Mouse (Mus musculus) liver, adult 2 months (tissue): ENCODE data around the gene Gm20388. TPM values are rescaled to one million over a fixed set of nuclear protein-coding genes. Genes with fewer than 3 reads are reported as not detected.
"Not testable (repeated sequence)": the region's sequence is repeated elsewhere in the genome, so short reads cannot be mapped to it uniquely, and the experiment has no call there.

Source experiments
- DNase-seq: peaks from one replicate; pipeline ENCODE4 v3.0.0-alpha.2; 2011; ENCODE audit warnings: low read depth, low spot score; ENCODE audit errors: extremely low read depth
- H3K27ac ChIP-seq: fragments of 200-500 bp; replicated peaks from 2 replicates; pipeline ENCODE4 v1.5.1; 2012; ENCODE audit warnings: low read depth, mild to moderate bottlenecking, control low read depth, inconsistent platforms, low read length; ENCODE audit not compliant: insufficient read depth
- H3K27me3 ChIP-seq: fragments of 200-500 bp; 2 replicates; pipeline ENCODE4 v1.6.1; 2012; ENCODE audit warnings: mild to moderate bottlenecking, moderate library complexity, low read length, inconsistent platforms; ENCODE audit not compliant: control insufficient read depth, insufficient read depth
- H3K36me3 ChIP-seq: fragments of 200-500 bp; 2 replicates; pipeline ENCODE4 v1.6.1; 2012; ENCODE audit warnings: low read length, inconsistent platforms; ENCODE audit not compliant: control insufficient read depth, insufficient read depth
- H3K4me1 ChIP-seq: fragments of 200-500 bp; 2 replicates; pipeline ENCODE4 v1.6.1; 2011; ENCODE audit warnings: low read length; ENCODE audit not compliant: control insufficient read depth, insufficient read depth
- H3K4me3 ChIP-seq: fragments of 200-500 bp; 2 replicates; pipeline ENCODE4 v1.5.1; 2011; ENCODE audit warnings: low read depth, mild to moderate bottlenecking, control low read depth, low read length, moderate library complexity; ENCODE audit not compliant: insufficient read depth
- H3K79me2 ChIP-seq: fragments of 200-500 bp; 2 replicates; pipeline ENCODE4 v1.6.1; 2012; ENCODE audit warnings: inconsistent platforms, mild to moderate bottlenecking, low read length, moderate library complexity; ENCODE audit not compliant: control insufficient read depth, insufficient read depth
- H3K9ac ChIP-seq: fragments of 200-500 bp; 2 replicates; pipeline ENCODE4 v1.6.1; 2012; ENCODE audit warnings: low read depth, mild to moderate bottlenecking, control low read depth, inconsistent platforms, low read length
- CTCF ChIP-seq: fragments of 200-500 bp; IDR thresholded peaks from 2 replicates; pipeline ENCODE4 v1.5.1; 2011; ENCODE audit warnings: low read depth, low read length, control low read depth
- POLR2A ChIP-seq: fragments of 200-500 bp; IDR thresholded peaks from 2 replicates; pipeline ENCODE4 v1.6.1; 2011; ENCODE audit warnings: low read length, control low read depth; ENCODE audit not compliant: insufficient read depth; ENCODE audit errors: extremely low read depth
- WGBS: fragments of 180-500 bp; shearing (Covaris S2); methylation state at CpG from one replicate; pipeline ENCODE4 v1.1.7; 2018; 5-methylcytosine and 5-hydroxymethylcytosine counted together
- polyA plus RNA-seq: library from polyadenylated mRNA; depleted of rRNA; stranded (reverse); fragments of >200 nt; gene quantifications from 2 replicates; pipeline ENCODE4 v1.2.3, GENCODE M21; 2012
- total RNA-seq: library from RNA; depleted of rRNA; stranded (reverse); fragments of >200 nt; gene quantifications from 2 replicates; pipeline ENCODE4 v1.2.3, GENCODE M21; 2014

Gm20388 gene
- total and polyA plus RNA-seq, 2 experiments = 6.4 to 19.9 TPM

GRCm38 (mm10) chr8:123213118-123213772, 3302.6 kb downstream of the Gm20388 start:
- 28% methylated on average over 22 of the region's 22 CpGs for WGBS
- Histone ChIP-seq H3K9ac (peak overlapping the region; percentile 53), H3K27me3 (no peaks in the 10 kb centered on the region), H3K4me1 (peaks cover 5% of the 10 kb centered on the region; the same call in 1 of the 2 replicates), H3K27ac (peak overlapping the region; percentile 9; the same call in 1 of the 2 replicates), H3K36me3 (peaks cover 3% of the 10 kb centered on the region; the same call in 1 of the 2 replicates), H3K4me3 (peak overlapping the region; percentile 98), H3K79me2 (peaks cover 6% of the 10 kb centered on the region; the same call in 1 of the 2 replicates)
- TF ChIP-seq CTCF (no peak), POLR2A (no peak)
- no peak for DNase-seq

- Histone ChIP-seq H3K27me3 (no peaks in the 10 kb centered on the region), H3K4me1 (peaks cover 5% of the 10 kb centered on the region; the same call in 1 of the 2 replicates), H3K27ac (no peak overlapping the region), H3K79me2 (peaks cover 6% of the 10 kb centered on the region; the same call in 1 of the 2 replicates), H3K36me3 (no peaks in the 10 kb centered on the region), H3K4me3 (no peak overlapping the region), H3K9ac (no peak overlapping the region)
- TF ChIP-seq POLR2A (no peak), CTCF (no peak)
- no peak for DNase-seq
- 81% methylated on average over 3 of the region's 3 CpGs for WGBS
Observed at GRCm38 (mm10) chr8:123215430-123215829, 3304.8 kb downstream of the Gm20388 start.

GRCm38 (mm10) chr8:123220917-123221316, 3310.3 kb downstream of the Gm20388 start:
- Histone ChIP-seq H3K36me3 (no peaks in the 10 kb centered on the region), H3K4me1 (peaks cover 3% of the 10 kb centered on the region), H3K27me3 (no peaks in the 10 kb centered on the region), H3K4me3 (no peak overlapping the region), H3K9ac (no peak overlapping the region), H3K27ac (no peak overlapping the region), H3K79me2 (no peaks in the 10 kb centered on the region; the same call in 1 of the 2 replicates)
- no peak for DNase-seq
- 45% methylated on average over 1 of the region's 1 CpGs for WGBS
- no peak for TF ChIP-seq CTCF
- TF ChIP-seq POLR2A = no peak

GRCm38 (mm10) chr8:123224278-123225266, 3313.9 kb downstream of the Gm20388 start, which contains the start of gene Cdk10:
Gene Cdk10, plus strand, starts transcription at chr8:123224842.
- TF ChIP-seq CTCF (no peak), POLR2A (peak; percentile 77)
- Histone ChIP-seq H3K27ac (peak within 1 kb of the TSS; percentile 79), H3K79me2 (no peaks in the 10 kb centered on the region; the same call in 1 of the 2 replicates), H3K9ac (peak within 1 kb of the TSS; percentile 88), H3K27me3 (no peaks in the 10 kb centered on the region), H3K4me1 (peaks cover 3% of the 10 kb centered on the region), H3K4me3 (peak within 1 kb of the TSS; percentile 84), H3K36me3 (no peaks in the 10 kb centered on the region)
- peak; percentile 86 for DNase-seq
- 2% methylated on average over 59 of the region's 59 CpGs for WGBS

GRCm38 (mm10) chr8:123228416-123228815, 3317.8 kb downstream of the Gm20388 start:
- TF ChIP-seq CTCF (no peak), POLR2A (no peak)
- WGBS = 95% methylated on average over 1 of the region's 1 CpGs
- Histone ChIP-seq H3K4me1 (peaks cover 5% of the 10 kb centered on the region), H3K4me3 (no peak overlapping the region), H3K27me3 (no peaks in the 10 kb centered on the region), H3K36me3 (no peaks in the 10 kb centered on the region), H3K79me2 (no peaks in the 10 kb centered on the region; the same call in 1 of the 2 replicates), H3K27ac (no peak overlapping the region), H3K9ac (no peak overlapping the region)
- no peak for DNase-seq

GRCm38 (mm10) chr8:123230326-123230725, 3319.7 kb downstream of the Gm20388 start:
- H3K79me2 ChIP-seq, H3K27ac ChIP-seq, H3K4me3 ChIP-seq, DNase-seq, H3K27me3 ChIP-seq, H3K9ac ChIP-seq, H3K36me3 ChIP-seq: not testable (repeated sequence)
- H3K4me1 ChIP-seq = peaks cover 13% of the 10 kb centered on the region
- 77% methylated on average over 11 of the region's 11 CpGs for WGBS
